Comparison of ENCODE assay signal across 21 mouse cellular contexts in the genomic region with DNA sequence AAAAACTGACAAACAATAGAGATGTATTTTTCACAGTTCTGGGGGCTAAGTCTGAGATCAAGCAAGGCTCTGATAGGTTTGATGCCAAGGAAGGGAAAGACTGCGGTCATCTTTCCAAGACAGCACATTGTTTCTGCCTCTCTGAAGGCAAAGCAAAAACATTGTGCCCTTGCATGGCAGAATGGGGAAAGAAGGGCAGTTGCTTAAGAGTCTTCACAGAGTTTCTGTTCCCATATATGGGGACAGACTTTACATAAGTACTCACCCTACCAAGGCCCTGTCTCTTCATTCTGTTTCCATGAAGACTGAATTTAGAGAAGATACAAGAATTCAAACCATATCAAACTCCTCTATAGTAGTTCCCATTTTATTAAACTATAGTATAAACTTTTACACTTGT.
DNase-seq lines count a peak whose midpoint lies in the region; ATAC-seq and TF ChIP-seq lines count a peak whose summit lies in the region.
"Had no signal": no experiment of that assay in that cellular context is flagged by ENCODE, and none has a peak within 500 bp of the region (broad histone marks: within the 10 kb centered on the region; RNA-seq: fewer than 3 reads in every experiment).

No protein-coding gene starts in this region.

- intact Hi-C loops in heart, adult 2 months (cut with DNase I): no loop called here

- peak overlapping the region; percentile 50 for H3K27ac ChIP-seq in heart, adult 2 months
- no peak overlapping the region for H3K27ac ChIP-seq in heart, embryonic 11.5 days (ENCODE audit: low read depth, low read length)
- no peak overlapping the region for H3K27ac ChIP-seq in hindbrain, embryonic 13.5 days
- H3K27ac ChIP-seq: embryonic facial prominence, embryonic 12.5 days; embryonic facial prominence, embryonic 15.5 days; heart, embryonic 15.5 days; hindbrain, embryonic 15.5 days had no signal

- H3K4me1 ChIP-seq in heart, adult 2 months (ENCODE audit: control insufficient read depth, insufficient read depth, low read length): no peaks in the 10 kb centered on the region
- H3K4me1 ChIP-seq in heart, embryonic 11.5 days (ENCODE audit: control insufficient read depth, insufficient read depth, low read length): no peaks in the 10 kb centered on the region
- no peaks in the 10 kb centered on the region for H3K4me1 ChIP-seq in hindbrain, embryonic 13.5 days (replicated peaks)
- H3K4me1 ChIP-seq: embryonic facial prominence, embryonic 12.5 days; embryonic facial prominence, embryonic 15.5 days; heart, embryonic 12.5 days; heart, embryonic 15.5 days; hindbrain, embryonic 15.5 days had no signal

- H3K4me3 ChIP-seq in heart, adult 2 months: no peak overlapping the region
- H3K4me3 ChIP-seq in heart, embryonic 11.5 days (ENCODE audit: low read depth, low read length): no peak overlapping the region
- H3K4me3 ChIP-seq in hindbrain, embryonic 13.5 days: no peak overlapping the region
- H3K4me3 ChIP-seq: embryonic facial prominence, embryonic 12.5 days; embryonic facial prominence, embryonic 15.5 days; heart, embryonic 12.5 days; heart, embryonic 15.5 days; hindbrain, embryonic 15.5 days had no signal

- WGBS in heart, adult 2 months: 90% methylated on average over 1 of the region's 1 CpGs
- WGBS in heart, embryonic 11.5 days (ENCODE audit: insufficient replicate concordance): 85% methylated on average over 1 of the region's 1 CpGs
- WGBS in hindbrain, embryonic 13.5 days: 88% methylated on average over 1 of the region's 1 CpGs

- no peak for TF ChIP-seq EP300 in heart, adult 2 months (IDR thresholded peaks at IDR 0.05; ENCODE audit: insufficient read depth, low read depth, low read length)

- no peaks in the 10 kb centered on the region for H3K27me3 ChIP-seq in heart, adult 2 months (ENCODE audit: control insufficient read depth, insufficient read depth, low read length)
- H3K27me3 ChIP-seq in heart, embryonic 11.5 days (ENCODE audit: control insufficient read depth, insufficient read depth, low read length): no peaks in the 10 kb centered on the region
- no peaks in the 10 kb centered on the region for H3K27me3 ChIP-seq in hindbrain, embryonic 13.5 days
- H3K27me3 ChIP-seq: embryonic facial prominence, embryonic 12.5 days; embryonic facial prominence, embryonic 15.5 days; heart, embryonic 12.5 days; heart, embryonic 15.5 days; hindbrain, embryonic 15.5 days had no signal

- no peak overlapping the region for H3K4me2 ChIP-seq in heart, embryonic 11.5 days
- H3K4me2 ChIP-seq in hindbrain, embryonic 13.5 days: no peak overlapping the region
- H3K4me2 ChIP-seq: embryonic facial prominence, embryonic 12.5 days; embryonic facial prominence, embryonic 15.5 days; heart, embryonic 12.5 days; heart, embryonic 15.5 days; hindbrain, embryonic 15.5 days had no signal

- H3K9me3 ChIP-seq in heart, embryonic 11.5 days (replicated peaks; ENCODE audit: control insufficient read depth, low read length): no peaks in the 10 kb centered on the region
- no peaks in the 10 kb centered on the region for H3K9me3 ChIP-seq in hindbrain, embryonic 13.5 days
- H3K9me3 ChIP-seq: embryonic facial prominence, embryonic 12.5 days; embryonic facial prominence, embryonic 15.5 days; heart, embryonic 12.5 days; heart, embryonic 15.5 days; hindbrain, embryonic 15.5 days had no signal

- no peak for TF ChIP-seq POLR2A in heart, adult 2 months (IDR thresholded peaks at IDR 0.05; ENCODE audit: insufficient read depth, low read depth, low read length)

- no peak for TF ChIP-seq CTCF in heart, adult 2 months (IDR thresholded peaks at IDR 0.05)

- H3K36me3 ChIP-seq in heart, adult 2 months (ENCODE audit: control insufficient read depth, insufficient read depth, low read length): no peaks in the 10 kb centered on the region
- no peaks in the 10 kb centered on the region for H3K36me3 ChIP-seq in heart, embryonic 11.5 days (ENCODE audit: control insufficient read depth, insufficient read depth, low read length)
- no peaks in the 10 kb centered on the region for H3K36me3 ChIP-seq in hindbrain, embryonic 13.5 days
- H3K36me3 ChIP-seq: embryonic facial prominence, embryonic 12.5 days; embryonic facial prominence, embryonic 15.5 days; heart, embryonic 12.5 days; heart, embryonic 15.5 days; hindbrain, embryonic 15.5 days had no signal

- H3K79me2 ChIP-seq in heart, adult 2 months (replicated peaks; ENCODE audit: control insufficient read depth, insufficient read depth, low read length): no peaks in the 10 kb centered on the region

- DNase-seq in heart, adult 2 months: no peak
- no peak for DNase-seq in kidney, postnatal 36 days
- DNase-seq: adrenal gland, postnatal 10 days; adrenal gland, postnatal 36 days; cerebellum, adult 11 months; cerebellum, adult 8-10 months; cerebellum, postnatal 10 days; gastrocnemius, postnatal 25 days; heart, postnatal 36 days had no signal

- ATAC-seq in heart, embryonic 11.5 days (replicated peaks; ENCODE audit: insufficient number of reproducible peaks, low FRiP score, low TSS enrichment): no peak
- ATAC-seq in common myeloid progenitor, adult 5-6 weeks (replicated peaks; ENCODE audit: low read depth, poor library complexity, severe bottlenecking): 0 out of 2 replicates have a peak, but pooled peaks have one; percentile 22
- peak; percentile 41 for ATAC-seq in megakaryocyte progenitor cell, adult 5-6 weeks (replicated peaks; ENCODE audit: poor library complexity)
- ATAC-seq in hindbrain, embryonic 13.5 days (ENCODE audit: low FRiP score): no peak
- ATAC-seq: forebrain, embryonic 14.5 days; intestine, postnatal 0 days; Patski had no signal

- no peak overlapping the region for H3K9ac ChIP-seq in heart, adult 2 months (ENCODE audit: low read depth, low read length)
- no peak overlapping the region for H3K9ac ChIP-seq in heart, embryonic 11.5 days (ENCODE audit: low read depth, low read length)
- no peak overlapping the region for H3K9ac ChIP-seq in hindbrain, embryonic 13.5 days
- H3K9ac ChIP-seq: embryonic facial prominence, embryonic 12.5 days; embryonic facial prominence, embryonic 15.5 days; heart, embryonic 12.5 days; heart, embryonic 15.5 days; hindbrain, embryonic 15.5 days had no signal

Comparison
In these comparisons a context has a peak if more than half of its experiments do, and no peak if none do; other contexts are left out.
1. ATAC-seq: peak in common myeloid progenitor, adult 5-6 weeks (single experiment) and megakaryocyte progenitor cell, adult 5-6 weeks (single experiment); none in heart, embryonic 11.5 days (single experiment) and hindbrain, embryonic 13.5 days (single experiment).